Mouse (Mus musculus): ENCODE measurements around the gene 1110008L16Rik. TPM values are rescaled to one million over a fixed set of nuclear protein-coding genes. Genes with fewer than 3 reads are reported as not detected.
"Not testable (repeated sequence)": the region's sequence is repeated elsewhere in the genome, so short reads cannot be mapped to it uniquely, and the experiment has no call there.

Gene 1110008L16Rik
- polyA plus RNA-seq (2016; fragmentation: Nextera tagmentation; extraction: Ambion mirVana): 18.9 and 19.6 TPM in 2 replicates

DNA sequence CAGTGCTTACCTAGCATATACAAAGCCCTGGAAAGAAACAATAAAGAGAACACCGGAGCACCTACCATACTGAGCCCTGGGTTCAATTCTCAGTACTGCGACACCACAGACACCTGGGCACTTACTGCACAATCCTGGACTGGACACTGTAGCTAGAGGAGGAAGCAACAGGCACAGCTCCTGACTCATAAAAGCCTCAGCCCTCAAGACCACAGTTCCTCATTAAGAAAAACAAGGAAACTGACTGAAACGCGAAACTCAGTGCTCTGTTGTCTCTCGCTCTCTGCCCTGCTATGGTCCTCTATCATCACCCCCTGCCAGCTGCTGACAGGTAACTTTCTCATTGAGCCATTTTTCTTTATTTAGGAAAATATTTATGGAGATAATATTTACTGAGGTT is at the start of gene 1110008L16Rik:
1110008L16Rik (plus strand) TSS at position 242 of the 400 bp plus-strand sequence.
- Histone ChIP-seq H3K27ac (replicated peaks) (no peak within 1 kb of the TSS), H3K9me3 (no peaks in the 10 kb centered on the region), H3K4me1 (peaks cover 30% of the 10 kb centered on the region), H3K27me3 (replicated peaks; ENCODE audit: low read depth, poor library complexity, severe bottlenecking) (no peaks in the 10 kb centered on the region), H3K4me3 (no peak within 1 kb of the TSS), H3K36me3 (replicated peaks) (peaks cover 55% of the 10 kb centered on the region)
- DNase-seq (ENCODE audit: low spot score): no peak
- WGBS: 85% methylated on average over 5 of the region's 5 CpGs

GRCm38 (mm10) chr12:55261950-55262349 is 37.4 kb upstream of the 1110008L16Rik start:
- not testable (repeated sequence) for H3K9me3 ChIP-seq; H3K27me3 ChIP-seq (replicated peaks; ENCODE audit: low read depth, poor library complexity, severe bottlenecking); H3K27ac ChIP-seq (replicated peaks); DNase-seq (ENCODE audit: low spot score); H3K4me1 ChIP-seq; H3K4me3 ChIP-seq
- WGBS: no CpG with 5 or more reads among the region's 8 CpGs
- peaks cover 31% of the 10 kb centered on the region for H3K36me3 ChIP-seq (replicated peaks)

DNA sequence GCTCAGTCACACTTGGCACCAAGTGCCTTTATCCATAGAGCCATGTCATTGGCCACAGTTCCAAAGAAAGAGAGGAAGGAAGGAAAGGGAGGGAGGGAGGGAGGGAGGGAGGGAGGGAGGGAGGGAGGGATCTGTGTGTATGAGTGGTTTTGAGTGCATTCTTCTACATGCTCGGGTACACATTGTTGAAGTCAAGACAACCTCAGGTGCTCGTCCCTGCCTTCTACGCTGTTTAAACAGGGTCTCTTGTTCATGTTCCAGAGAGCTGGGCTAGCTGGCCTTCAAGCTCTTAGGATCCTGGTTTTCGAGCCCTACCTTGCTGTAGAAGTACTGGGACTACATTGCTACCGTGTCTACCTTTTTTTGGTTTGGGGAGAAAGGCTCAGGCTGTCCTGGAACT is 36.0 kb upstream of the 1110008L16Rik start:
- H3K4me1 ChIP-seq; H3K9me3 ChIP-seq; DNase-seq (ENCODE audit: low spot score); H3K27ac ChIP-seq (replicated peaks); H3K27me3 ChIP-seq (replicated peaks; ENCODE audit: low read depth, poor library complexity, severe bottlenecking); H3K4me3 ChIP-seq: not testable (repeated sequence)
- no CpG with 5 or more reads among the region's 5 CpGs for WGBS
- H3K36me3 ChIP-seq (replicated peaks): peaks cover 17% of the 10 kb centered on the region

DNA sequence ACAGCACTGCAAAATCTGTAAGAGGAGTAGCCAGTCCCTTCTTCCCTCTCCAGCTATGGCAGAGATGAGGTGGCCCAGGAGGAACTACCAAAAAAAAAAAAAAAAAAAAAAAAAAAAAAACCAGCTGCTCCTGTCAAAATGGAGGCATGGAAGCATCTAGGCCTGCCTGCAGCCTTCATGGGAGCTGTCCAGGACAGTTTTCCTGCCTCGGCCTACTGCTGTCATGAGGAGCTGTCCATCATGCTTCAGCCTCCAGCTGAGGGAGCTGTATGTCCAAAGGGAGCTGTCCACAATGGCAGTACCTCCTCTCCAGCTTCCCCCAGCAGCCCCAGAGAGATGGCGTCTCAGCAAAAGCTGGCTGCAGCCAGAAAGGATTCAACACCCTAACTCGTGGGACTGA is 27.1 kb upstream of the 1110008L16Rik start:
- no peaks in the 10 kb centered on the region for H3K9me3 ChIP-seq
- no peak overlapping the region for H3K27ac ChIP-seq (replicated peaks)
- 0 out of 2 replicates have a peak, but pooled peaks cover 2% of the 10 kb centered on the region for H3K36me3 ChIP-seq (replicated peaks)
- 83% methylated on average over 3 of the region's 3 CpGs for WGBS
- peak; percentile 14 for DNase-seq (ENCODE audit: low spot score)
- H3K4me3 ChIP-seq: no peak overlapping the region
- no peaks in the 10 kb centered on the region for H3K4me1 ChIP-seq
- no peaks in the 10 kb centered on the region for H3K27me3 ChIP-seq (replicated peaks; ENCODE audit: low read depth, poor library complexity, severe bottlenecking)

- not testable (repeated sequence) for H3K27ac ChIP-seq (replicated peaks); H3K9me3 ChIP-seq; H3K27me3 ChIP-seq (replicated peaks; ENCODE audit: low read depth, poor library complexity, severe bottlenecking); H3K4me3 ChIP-seq; DNase-seq (ENCODE audit: low spot score); H3K4me1 ChIP-seq
- 86% methylated on average over 4 of the region's 6 CpGs for WGBS
- peaks cover 22% of the 10 kb centered on the region for H3K36me3 ChIP-seq (replicated peaks)
These were observed 21.8 kb upstream of the 1110008L16Rik start for GRCm38 (mm10) chr12:55277583-55277982.

GRCm38 (mm10) chr12:55298112-55298511 is 1.3 kb upstream of the 1110008L16Rik start:
- DNase-seq (ENCODE audit: low spot score): no peak
- no peaks in the 10 kb centered on the region for H3K27me3 ChIP-seq (replicated peaks; ENCODE audit: low read depth, poor library complexity, severe bottlenecking)
- H3K4me3 ChIP-seq: no peak overlapping the region
- WGBS: 92% methylated on average over 9 of the region's 9 CpGs
- peaks cover 65% of the 10 kb centered on the region for H3K36me3 ChIP-seq (replicated peaks)
- peaks cover 23% of the 10 kb centered on the region for H3K4me1 ChIP-seq
- no peaks in the 10 kb centered on the region for H3K9me3 ChIP-seq
- H3K27ac ChIP-seq (replicated peaks): no peak overlapping the region

DNA sequence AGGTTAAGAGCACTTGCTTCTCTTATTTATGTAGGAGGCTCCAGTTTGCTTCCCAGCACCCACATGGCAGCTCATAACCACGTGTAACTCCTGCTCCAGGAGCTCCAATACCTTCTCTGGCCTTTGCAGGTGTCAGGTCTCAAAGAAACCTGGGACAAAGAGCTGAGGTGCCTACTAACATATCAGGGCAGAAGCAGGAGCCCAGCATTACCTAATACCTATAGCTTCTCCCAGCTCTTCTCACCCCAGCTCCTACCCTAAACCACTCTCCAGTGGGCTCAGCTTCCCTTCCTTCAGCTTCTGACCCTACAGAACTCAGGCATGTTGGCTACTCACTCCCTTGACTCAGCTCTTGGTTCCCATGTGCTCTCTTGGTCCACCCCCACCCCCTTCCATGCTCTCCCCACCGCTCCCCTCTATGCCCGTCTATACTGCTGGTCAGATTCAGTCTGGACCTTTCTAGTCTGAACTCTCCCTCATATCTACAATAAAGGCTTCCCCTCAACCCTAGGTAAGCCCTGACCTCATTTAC is 1.5 kb downstream of the 1110008L16Rik start:
- Histone ChIP-seq H3K4me1 (peaks cover 30% of the 10 kb centered on the region), H3K36me3 (replicated peaks) (peaks cover 48% of the 10 kb centered on the region), H3K9me3 (no peaks in the 10 kb centered on the region), H3K27me3 (replicated peaks; ENCODE audit: low read depth, poor library complexity, severe bottlenecking) (no peaks in the 10 kb centered on the region), H3K4me3 (peak overlapping the region; percentile 67), H3K27ac (replicated peaks) (peak overlapping the region; percentile 96)
- no peak for DNase-seq (ENCODE audit: low spot score)
- 88% methylated on average over 3 of the region's 3 CpGs for WGBS

DNA sequence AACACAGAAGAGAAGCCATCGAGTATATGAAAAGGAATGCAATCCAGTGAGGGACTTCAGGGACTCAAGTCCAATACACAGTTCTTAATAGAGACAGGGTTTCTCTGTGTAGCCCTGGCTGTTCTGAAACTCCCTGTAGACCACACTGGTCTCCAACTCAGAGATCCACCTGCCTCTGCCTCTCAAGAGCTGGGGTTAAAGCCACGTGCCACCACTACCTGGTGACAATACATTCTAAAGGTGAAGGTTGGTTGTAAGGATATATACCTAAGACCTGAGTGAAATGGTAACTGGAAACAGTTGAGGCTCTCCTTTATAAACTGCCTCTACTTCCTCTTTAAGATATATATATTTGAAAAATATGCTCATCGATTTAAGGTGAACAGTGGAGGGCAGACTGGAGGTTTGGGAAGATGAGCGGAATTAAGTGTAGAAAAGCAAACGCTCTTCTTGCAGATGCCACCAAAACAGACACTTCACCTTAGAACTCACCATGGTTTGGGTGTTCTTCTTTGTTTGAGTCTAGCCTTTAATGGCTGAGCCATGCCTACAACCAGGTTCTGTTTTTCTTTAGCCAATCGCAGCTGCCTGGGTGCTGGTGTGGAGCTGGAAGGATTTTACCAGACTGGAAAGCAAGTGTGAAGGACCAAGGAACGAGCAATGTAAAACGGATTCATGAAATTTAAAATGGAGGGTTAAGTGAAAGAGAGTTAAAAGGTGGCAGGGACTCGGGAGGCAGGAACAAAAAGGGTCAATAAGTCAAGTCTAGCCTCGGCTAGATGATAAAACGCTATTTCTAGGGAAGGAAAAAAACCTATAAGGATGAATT is 2.3 kb downstream of the 1110008L16Rik start:
- Histone ChIP-seq H3K9me3 (0 out of 2 replicates have a peak, but pooled peaks cover 3% of the 10 kb centered on the region), H3K4me3 (peak overlapping the region; percentile 67), H3K4me1 (peaks cover 30% of the 10 kb centered on the region), H3K36me3 (replicated peaks) (peaks cover 48% of the 10 kb centered on the region), H3K27me3 (replicated peaks; ENCODE audit: low read depth, poor library complexity, severe bottlenecking) (no peaks in the 10 kb centered on the region), H3K27ac (replicated peaks) (peak overlapping the region; percentile 96)
- DNase-seq (ENCODE audit: low spot score): peak; percentile 37
- WGBS: 54% methylated on average over 11 of the region's 11 CpGs

- 0 out of 2 replicates have a peak, but pooled peaks cover 3% of the 10 kb centered on the region for H3K9me3 ChIP-seq
- peak within 1 kb of the TSS; percentile 67 for H3K4me3 ChIP-seq
- H3K4me1 ChIP-seq: peaks cover 30% of the 10 kb centered on the region
- H3K36me3 ChIP-seq (replicated peaks): peaks cover 46% of the 10 kb centered on the region
- H3K27me3 ChIP-seq (replicated peaks; ENCODE audit: low read depth, poor library complexity, severe bottlenecking): no peaks in the 10 kb centered on the region
- peak; percentile 93 for DNase-seq (ENCODE audit: low spot score)
- under 1% methylated on average over 55 of the region's 55 CpGs for WGBS
- peak within 1 kb of the TSS; percentile 96 for H3K27ac ChIP-seq (replicated peaks)
These were observed 3.4 kb downstream of the 1110008L16Rik start, which contains the start of gene Ppp2r3c for GRCm38 (mm10) chr12:55302485-55303441. Gene Ppp2r3c, minus strand, starts transcription at chr12:55302998.

- Histone ChIP-seq H3K4me3 (no peak overlapping the region), H3K9me3 (0 out of 2 replicates have a peak, but pooled peaks cover 3% of the 10 kb centered on the region), H3K27ac (replicated peaks) (no peak overlapping the region), H3K4me1 (peaks cover 16% of the 10 kb centered on the region), H3K27me3 (replicated peaks; ENCODE audit: low read depth, poor library complexity, severe bottlenecking) (no peaks in the 10 kb centered on the region), H3K36me3 (replicated peaks) (peaks cover 50% of the 10 kb centered on the region)
- DNase-seq (ENCODE audit: low spot score): no peak
- whole genome bisulfite sequencing: 93% methylated on average over 4 of the region's 4 CpGs
These were observed 7.0 kb downstream of the 1110008L16Rik start for GRCm38 (mm10) chr12:55306371-55306770.

DNA sequence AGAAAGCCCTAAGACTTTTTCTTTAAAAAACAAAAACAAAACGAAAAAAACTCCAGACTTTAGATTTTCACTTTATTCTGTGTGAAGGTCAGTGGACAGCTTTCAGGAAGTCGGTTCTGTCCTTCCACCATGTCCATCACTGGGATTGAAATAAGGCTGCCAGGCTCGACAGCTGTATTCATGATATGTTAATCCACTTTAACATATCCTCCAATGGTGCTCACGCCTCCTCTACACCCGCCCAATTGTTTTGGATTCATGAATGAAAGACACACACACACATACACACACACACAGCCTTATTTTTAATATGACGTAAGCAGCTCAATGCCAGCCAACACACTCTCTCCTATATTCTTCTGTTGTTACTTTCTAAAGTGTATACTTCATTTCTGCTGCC is 8.2 kb downstream of the 1110008L16Rik start:
- Histone ChIP-seq H3K4me1 (peaks cover 14% of the 10 kb centered on the region), H3K9me3 (0 out of 2 replicates have a peak, but pooled peaks cover 3% of the 10 kb centered on the region), H3K27me3 (replicated peaks; ENCODE audit: low read depth, poor library complexity, severe bottlenecking) (no peaks in the 10 kb centered on the region), H3K4me3 (no peak overlapping the region), H3K27ac (replicated peaks) (no peak overlapping the region), H3K36me3 (replicated peaks) (peaks cover 54% of the 10 kb centered on the region)
- DNase-seq (ENCODE audit: low spot score): no peak
- WGBS: 89% methylated on average over 6 of the region's 6 CpGs

DNA sequence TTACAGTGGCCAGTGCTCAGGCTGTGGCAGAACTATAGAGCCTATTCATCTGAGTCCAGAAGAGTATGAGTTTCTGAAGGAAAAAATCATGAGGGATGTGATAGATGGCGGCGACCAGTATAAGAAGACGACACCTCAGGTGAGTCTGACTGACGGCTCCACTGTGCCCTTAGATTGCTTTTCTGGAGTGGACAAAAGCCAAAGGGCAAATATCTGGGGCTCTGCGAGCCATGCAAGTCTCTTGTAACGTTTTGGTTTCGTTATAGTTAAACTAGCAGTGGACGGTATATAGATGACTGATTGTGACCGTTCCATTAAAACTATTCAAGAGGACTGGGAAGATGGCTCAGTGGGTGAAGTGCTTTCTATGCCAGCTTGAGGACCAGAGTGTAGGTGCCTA is 9.4 kb downstream of the 1110008L16Rik start:
- DNase-seq (ENCODE audit: low spot score): no peak
- Histone ChIP-seq H3K4me3 (no peak overlapping the region), H3K36me3 (replicated peaks) (peaks cover 54% of the 10 kb centered on the region), H3K4me1 (peaks cover 12% of the 10 kb centered on the region), H3K27ac (replicated peaks) (no peak overlapping the region), H3K9me3 (0 out of 2 replicates have a peak, but pooled peaks cover 3% of the 10 kb centered on the region), H3K27me3 (replicated peaks; ENCODE audit: low read depth, poor library complexity, severe bottlenecking) (no peaks in the 10 kb centered on the region)
- whole genome bisulfite sequencing: 92% methylated on average over 9 of the region's 9 CpGs

Measured in embryonic facial prominence, embryonic 10.5 days (tissue).